Mouse (Mus musculus) brain, embryonic 14.5 days (tissue): ENCODE measurements around the gene Znrd1as. TPM values are rescaled to one million over a fixed set of nuclear protein-coding genes. Genes with fewer than 3 reads are reported as not detected.

Experiments used
- DNase-seq: peaks from one replicate; pipeline ENCODE4 v3.0.0-alpha.2; 2011; ENCODE audit warnings: low read depth
- CTCF ChIP-seq: fragments of 200-500 bp; IDR thresholded peaks from 2 replicates; pipeline ENCODE4 v1.5.1; 2012; ENCODE audit warnings: inconsistent platforms, mild to moderate bottlenecking, moderate library complexity, borderline replicate concordance; ENCODE audit not compliant: insufficient read depth, insufficient read length; ENCODE audit errors: extremely low read depth
- POLR2A ChIP-seq: fragments of 200-500 bp; IDR thresholded peaks from 2 replicates; pipeline ENCODE4 v1.6.1; 2012; ENCODE audit warnings: mild to moderate bottlenecking, inconsistent platforms, borderline replicate concordance; ENCODE audit not compliant: poor library complexity, insufficient read depth, insufficient read length, severe bottlenecking; ENCODE audit errors: extremely low read depth
- polyA plus RNA-seq: library from polyadenylated mRNA; depleted of rRNA; stranded (reverse); fragments of >200 nt; gene quantifications from 2 replicates; pipeline ENCODE4 v1.2.3, GENCODE M21; 2012; rRNA removed

The Znrd1as gene
- polyA plus RNA-seq, 1 experiment: 3.5 TPM

DNA sequence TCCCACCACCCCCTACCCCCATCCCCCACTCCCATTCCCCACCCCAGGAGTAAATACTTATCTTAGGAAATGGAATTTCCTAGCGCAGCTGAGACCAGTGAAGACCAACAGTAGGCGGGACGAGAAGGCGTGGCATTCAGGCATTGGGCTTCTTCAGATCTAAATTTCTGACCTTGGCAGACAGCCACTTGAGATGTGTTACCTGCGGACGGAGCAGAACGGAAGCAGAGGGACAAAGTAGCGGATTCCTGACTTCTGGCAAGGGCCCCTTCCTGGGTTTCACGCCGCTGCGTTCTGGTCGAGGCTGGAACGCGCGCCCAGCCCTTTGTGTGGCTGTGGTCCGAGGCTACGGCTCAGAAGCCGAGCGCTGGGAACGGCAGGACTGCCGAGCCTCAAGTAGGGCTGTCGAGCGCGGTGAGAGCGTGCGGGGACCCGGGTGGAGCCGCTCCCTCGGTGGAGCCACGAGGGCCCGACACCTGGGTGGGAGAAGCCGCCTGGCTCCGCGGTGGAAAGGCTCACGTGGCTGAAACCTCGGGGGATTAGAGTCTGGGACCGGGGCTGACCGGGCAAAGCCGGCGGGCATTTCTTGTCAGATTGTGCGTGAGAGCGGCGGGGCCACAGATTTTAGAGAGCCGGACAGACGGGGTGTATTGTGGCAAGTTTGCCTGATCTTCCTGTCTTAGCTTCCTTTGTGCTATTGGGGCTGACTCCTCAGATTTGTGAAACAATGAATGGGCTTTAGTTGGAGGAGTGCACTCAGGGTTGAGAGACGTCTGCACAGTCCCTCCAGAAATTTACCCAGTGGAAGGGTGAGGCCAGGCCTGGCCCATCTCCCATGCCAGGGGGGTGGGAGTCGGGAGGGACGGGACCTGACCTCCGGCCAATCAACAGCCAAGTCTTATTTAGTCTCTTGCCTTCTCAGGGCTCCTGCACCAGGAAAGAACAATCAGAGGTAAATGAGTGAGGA, 44.3 kb downstream of the Znrd1as start:
- TF ChIP-seq POLR2A: peak; percentile 43; the same call in 1 of the 2 replicates
- no peak for TF ChIP-seq CTCF
- DNase-seq: peak; percentile 95

DNA sequence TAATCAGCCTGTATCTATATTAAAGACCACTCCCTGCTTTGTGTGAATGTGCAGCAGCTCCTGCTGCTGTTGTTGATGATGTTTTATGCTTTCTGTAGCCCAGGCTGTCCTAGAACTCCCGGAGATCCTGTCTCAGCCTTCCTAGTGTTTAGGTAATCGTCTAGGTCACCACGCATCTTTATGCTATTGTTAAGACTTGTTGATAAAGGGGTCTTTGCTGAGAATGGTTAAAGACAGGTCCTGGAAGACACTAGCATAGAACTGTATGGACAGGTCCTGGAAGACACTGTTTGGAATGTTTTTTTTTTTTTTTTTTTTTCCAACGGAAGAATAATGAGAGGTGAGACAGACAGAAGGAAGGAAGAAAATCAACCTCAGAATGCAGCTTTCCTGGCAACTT, 45.0 kb downstream of the Znrd1as start:
- peak; percentile 72 for DNase-seq
- TF ChIP-seq CTCF: no peak
- no peak for TF ChIP-seq POLR2A

DNA sequence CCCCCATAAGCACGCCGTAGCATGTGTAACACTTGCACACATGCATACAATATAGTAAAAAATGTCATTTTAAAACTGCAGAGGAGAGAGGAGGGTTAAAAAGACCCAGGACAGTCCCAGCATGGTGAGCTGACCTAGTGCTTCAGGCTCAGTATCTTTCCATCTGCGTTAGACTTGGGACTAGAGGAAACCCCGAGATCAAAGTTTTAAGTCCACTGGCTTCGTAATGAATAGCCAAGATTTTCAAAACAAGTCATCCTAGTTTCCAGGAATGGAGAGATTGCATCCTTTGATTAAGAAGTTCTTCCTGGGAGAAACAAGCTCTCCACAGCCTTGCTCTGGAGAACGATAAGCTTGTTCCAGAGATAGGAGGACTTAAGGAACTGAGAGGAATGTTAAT, 49.8 kb downstream of the Znrd1as start:
- TF ChIP-seq CTCF (no peak), POLR2A (no peak)
- no peak for DNase-seq

DNA sequence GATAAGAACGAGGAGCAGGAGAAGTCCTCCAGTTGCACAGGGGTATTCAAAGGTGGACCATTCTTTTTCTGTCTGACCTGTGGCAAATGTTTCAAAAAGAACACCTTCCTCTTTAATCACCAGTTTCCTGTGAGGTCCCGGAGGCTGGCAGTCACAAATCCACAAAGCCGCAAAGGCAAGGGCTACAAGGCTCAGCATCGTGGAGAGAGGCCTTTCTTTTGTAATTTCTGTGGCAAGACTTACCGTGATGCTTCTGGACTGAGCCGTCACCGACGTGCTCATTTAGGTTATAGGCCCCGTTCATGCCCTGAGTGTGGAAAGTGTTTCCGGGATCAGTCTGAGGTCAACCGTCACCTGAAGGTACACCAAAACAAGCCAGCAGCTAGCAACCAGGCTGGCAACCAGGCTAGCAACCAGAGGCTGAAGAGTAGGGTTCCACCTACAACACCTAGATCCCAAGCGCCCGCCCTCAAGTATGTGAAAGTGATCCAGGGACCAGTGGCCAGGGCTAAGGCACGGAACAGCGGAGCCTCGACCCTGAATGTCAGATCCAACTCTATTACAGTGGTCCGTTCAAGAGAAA, 51.2 kb downstream of the Znrd1as start:
- DNase-seq: no peak
- no peak for TF ChIP-seq POLR2A
- no peak for TF ChIP-seq CTCF

DNA sequence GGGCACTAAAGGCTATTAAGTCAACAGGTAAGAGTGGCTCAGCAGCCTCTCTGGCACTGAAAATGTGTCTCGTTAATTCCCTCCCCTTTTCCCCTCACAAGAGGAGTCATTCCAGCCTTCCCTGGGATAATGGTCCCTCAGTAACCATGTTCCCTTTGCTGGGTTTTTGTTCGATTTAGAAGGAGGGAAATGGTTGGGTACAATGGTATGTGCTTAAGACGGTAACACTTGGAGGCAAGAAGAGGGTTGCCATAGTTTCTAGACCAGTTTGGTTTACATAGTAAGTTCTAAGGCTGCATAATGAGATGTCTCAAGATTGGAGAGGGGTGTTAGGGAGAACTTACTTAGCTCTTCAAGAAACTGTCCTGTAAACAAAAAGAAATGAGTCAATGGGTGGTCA, 53.3 kb downstream of the Znrd1as start:
- TF ChIP-seq CTCF (no peak), POLR2A (no peak)
- no peak for DNase-seq

DNA sequence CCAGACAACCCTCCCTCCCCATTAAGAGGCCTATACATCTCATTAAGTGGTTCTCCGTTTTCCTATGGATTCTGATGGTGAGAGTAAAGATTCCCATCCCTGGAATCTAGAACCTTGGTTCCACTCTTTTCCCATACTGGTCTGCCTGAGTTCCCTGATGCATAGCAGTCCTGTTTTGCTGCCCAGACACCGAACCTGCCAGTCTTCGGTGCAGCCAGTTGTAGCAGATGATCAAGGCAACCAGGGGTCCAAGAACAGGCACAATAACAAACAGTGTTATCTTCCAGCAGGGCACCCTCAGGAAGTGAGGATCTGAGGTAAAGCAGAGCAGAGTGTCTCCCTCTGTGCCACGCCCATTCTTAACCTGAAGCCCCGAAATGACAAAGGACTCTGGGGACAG, 53.7 kb downstream of the Znrd1as start:
- DNase-seq: no peak
- TF ChIP-seq CTCF: no peak
- TF ChIP-seq POLR2A: no peak

Other genes starting within 250 kb of the Znrd1as start
- gene H2-M10.5, start 185.7 kb upstream of the Znrd1as start, polyA plus RNA-seq: not detected in 2 replicates
- not detected in 2 replicates for gene H2-M10.6, start 146.4 kb upstream of the Znrd1as start, polyA plus RNA-seq
- gene Trim26, start 121.5 kb upstream of the Znrd1as start, polyA plus RNA-seq: 25.3 and 33.7 TPM in 2 replicates
- gene Trim15, start 91.4 kb upstream of the Znrd1as start, polyA plus RNA-seq: 0.09 and 0.16 TPM in 2 replicates
- 0.19 and 0.52 TPM in 2 replicates for gene Trim10, start 89.0 kb upstream of the Znrd1as start, polyA plus RNA-seq
- gene Trim40, start 68.5 kb upstream of the Znrd1as start, polyA plus RNA-seq: 0.08 TPM in 1 of 2 replicates, not detected in the other
- not detected in 2 replicates for gene Trim31, start 60.5 kb upstream of the Znrd1as start, polyA plus RNA-seq
- 0.18 and 0.19 TPM in 2 replicates for gene Rnf39, start 15.7 kb upstream of the Znrd1as start, polyA plus RNA-seq
- gene Ppp1r11, start 6.9 kb upstream of the Znrd1as start, polyA plus RNA-seq: 143 and 150 TPM in 2 replicates
- 41.8 and 55.2 TPM in 2 replicates for gene Znrd1, start within 50 bp of the Znrd1as start, polyA plus RNA-seq
- gene 2410137M14Rik, start 22.6 kb downstream of the Znrd1as start, polyA plus RNA-seq: 1.5 and 1.6 TPM in 2 replicates
- gene H2-M5, start 30.9 kb downstream of the Znrd1as start, polyA plus RNA-seq: 13.4 and 16.0 TPM in 2 replicates
- 352 and 386 TPM in 2 replicates for gene Zfp57, start 42.6 kb downstream of the Znrd1as start, polyA plus RNA-seq
- gene Mog, start 64.8 kb downstream of the Znrd1as start, polyA plus RNA-seq: not detected in 2 replicates
- 238 and 282 TPM in 2 replicates for gene Gabbr1, start 87.4 kb downstream of the Znrd1as start, polyA plus RNA-seq
- not detected in 2 replicates for gene Olfr90, start 129.9 kb downstream of the Znrd1as start, polyA plus RNA-seq
- gene Olfr91, start 139.7 kb downstream of the Znrd1as start, polyA plus RNA-seq: not detected in 2 replicates
- not detected in 2 replicates for gene Olfr92, start 161.5 kb downstream of the Znrd1as start, polyA plus RNA-seq
- gene Olfr93, start 202.9 kb downstream of the Znrd1as start, polyA plus RNA-seq: not detected in 2 replicates
- gene Ubd, start 235.3 kb downstream of the Znrd1as start, polyA plus RNA-seq: not detected in 2 replicates
- gene Olfr94, start 242.4 kb downstream of the Znrd1as start, polyA plus RNA-seq: not detected in 2 replicates